Mouse (Mus musculus) liver, embryonic 14.5 days (tissue): ENCODE data around the gene Prph2.

Experiments used
- CTCF ChIP-seq: IDR thresholded peaks from 2 replicates; pipeline ENCODE4 v1.5.1; 2016; ENCODE audit warnings: antibody characterized with exemption, low read depth, control low read depth
- EP300 ChIP-seq: IDR thresholded peaks from 2 replicates; pipeline ENCODE4 v1.6.1; 2016; ENCODE audit warnings: antibody characterized with exemption, low read depth

DNA sequence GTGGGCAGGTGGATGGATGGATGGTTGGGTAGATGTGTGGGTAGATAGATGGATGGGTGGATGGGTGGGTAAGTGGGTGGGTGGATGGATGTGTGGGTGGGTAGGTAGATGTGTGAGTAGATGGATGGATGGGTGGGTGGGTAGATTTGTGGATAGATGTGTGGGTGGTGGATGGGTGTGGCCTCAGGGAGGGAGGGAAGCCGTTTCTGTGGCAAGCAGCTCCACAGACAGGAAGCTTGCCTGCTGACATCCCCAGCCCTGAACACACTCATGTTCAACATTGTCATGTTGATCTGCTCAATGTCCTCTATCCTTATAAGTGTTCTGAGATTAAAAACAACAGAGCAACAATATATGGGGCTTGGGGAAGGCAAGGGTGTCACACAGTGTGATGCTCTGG is 39.3 kb upstream of the Prph2 start:
- TF ChIP-seq EP300 (no peak), CTCF (no peak)
